In the genomic region with DNA sequence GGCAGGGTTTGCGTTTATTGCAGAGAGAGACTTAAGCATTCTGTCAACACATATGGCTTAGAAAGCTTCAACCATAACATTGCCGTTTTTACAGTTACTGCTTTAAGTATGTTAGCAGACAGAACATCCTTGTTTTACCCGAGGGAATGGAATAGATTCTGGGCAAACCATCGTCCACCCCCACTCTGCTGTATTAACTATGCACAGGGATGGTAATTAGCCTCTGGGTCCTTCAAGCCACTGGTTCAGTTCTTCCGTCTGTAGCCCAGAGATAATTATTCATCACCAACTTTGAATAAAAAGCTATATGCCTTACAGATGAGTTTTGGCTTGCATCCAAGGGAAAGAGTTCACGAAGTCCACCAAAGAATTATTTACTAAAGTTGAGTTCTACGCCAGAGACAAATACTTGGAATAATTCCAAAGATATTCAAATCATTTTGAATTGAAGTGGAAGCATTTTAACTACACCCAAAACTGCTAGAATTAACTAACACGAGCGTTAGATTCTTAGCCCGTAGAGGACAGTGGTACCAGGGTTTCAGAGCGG, we compare ENCODE assay signal across 8 mouse cellular contexts. TPM values are rescaled to one million over a fixed set of nuclear protein-coding genes. Genes with fewer than 3 reads are reported as not detected.
DNase-seq lines count a peak whose midpoint lies in the region; ATAC-seq and TF ChIP-seq lines count a peak whose summit lies in the region.

No protein-coding gene starts in this region.

- H3K27me3 ChIP-seq in embryonic facial prominence, embryonic 11.5 days (ENCODE audit: control insufficient read depth, insufficient read depth, low read length): no peaks in the 10 kb centered on the region
- no peaks in the 10 kb centered on the region for H3K27me3 ChIP-seq in intestine, embryonic 15.5 days (replicated peaks)
- no peaks in the 10 kb centered on the region for H3K27me3 ChIP-seq in midbrain, postnatal 0 days (ENCODE audit: insufficient read depth, low read length)

- TF ChIP-seq CTCF in layer of hippocampus, adult 2 months (conservative IDR thresholded peaks at IDR 0.05): no peak
- no peak for TF ChIP-seq CTCF in midbrain, postnatal 0 days (IDR thresholded peaks at IDR 0.05)

- H3K36me3 ChIP-seq in embryonic facial prominence, embryonic 11.5 days (replicated peaks; ENCODE audit: control insufficient read depth, insufficient read depth, low read depth, low read length): no peaks in the 10 kb centered on the region
- H3K36me3 ChIP-seq in intestine, embryonic 15.5 days: no peaks in the 10 kb centered on the region
- H3K36me3 ChIP-seq in midbrain, postnatal 0 days (ENCODE audit: insufficient read depth, low read length): no peaks in the 10 kb centered on the region

- WGBS in embryonic facial prominence, embryonic 11.5 days: 15% methylated on average over 11 of the region's 11 CpGs
- WGBS in intestine, embryonic 15.5 days: 10% methylated on average over 11 of the region's 11 CpGs
- WGBS in midbrain, postnatal 0 days: 7% methylated on average over 11 of the region's 11 CpGs

- peak overlapping the region; percentile 100 for H3K9ac ChIP-seq in embryonic facial prominence, embryonic 11.5 days (replicated peaks; ENCODE audit: low read length)
- H3K9ac ChIP-seq in intestine, embryonic 15.5 days: peak overlapping the region; percentile 98
- peak overlapping the region; percentile 94 for H3K9ac ChIP-seq in midbrain, postnatal 0 days (replicated peaks; ENCODE audit: low read length, poor library complexity, severe bottlenecking)

- no peaks in the 10 kb centered on the region for H3K9me3 ChIP-seq in embryonic facial prominence, embryonic 11.5 days (replicated peaks; ENCODE audit: control insufficient read depth, low read length)
- H3K9me3 ChIP-seq in intestine, embryonic 15.5 days: no peaks in the 10 kb centered on the region
- H3K9me3 ChIP-seq in midbrain, postnatal 0 days (ENCODE audit: low read length): no peaks in the 10 kb centered on the region

- DNase-seq in layer of hippocampus, adult 2 months (ENCODE audit: low spot score in 2 of 2): no peak
- DNase-seq in layer of hippocampus, adult 11-12 months (ENCODE audit: low spot score): no peak
- DNase-seq in embryonic facial prominence, embryonic 11.5 days (ENCODE audit: low spot score): no peak
- DNase-seq in midbrain, postnatal 0 days (ENCODE audit: low spot score): no peak
- no peak for DNase-seq in thymus, postnatal 4 days
- no peak for DNase-seq in retina, postnatal 1 day

- H3K4me2 ChIP-seq in embryonic facial prominence, embryonic 11.5 days (ENCODE audit: low read depth, low read length): peak overlapping the region; percentile 67
- peak overlapping the region; percentile 89 for H3K4me2 ChIP-seq in intestine, embryonic 15.5 days (replicated peaks)
- H3K4me2 ChIP-seq in midbrain, postnatal 0 days (ENCODE audit: low read depth, low read length, poor library complexity, severe bottlenecking): peak overlapping the region; percentile 84

- no peaks in the 10 kb centered on the region for H3K4me1 ChIP-seq in embryonic facial prominence, embryonic 11.5 days (ENCODE audit: control insufficient read depth, insufficient read depth, low read length)
- H3K4me1 ChIP-seq in intestine, embryonic 15.5 days (replicated peaks): peaks cover 5% of the 10 kb centered on the region; the same call in 1 of the 2 replicates
- H3K4me1 ChIP-seq in midbrain, postnatal 0 days (ENCODE audit: insufficient read depth, low read length): no peaks in the 10 kb centered on the region; the same call in 1 of the 2 replicates

- H3K4me3 ChIP-seq in layer of hippocampus, adult 2 months: peak overlapping the region; percentile 66
- H3K4me3 ChIP-seq in embryonic facial prominence, embryonic 11.5 days (ENCODE audit: low read depth, low read length): peak overlapping the region; percentile 93
- H3K4me3 ChIP-seq in intestine, embryonic 15.5 days (replicated peaks): peak overlapping the region; percentile 86
- H3K4me3 ChIP-seq in midbrain, postnatal 0 days (ENCODE audit: low read depth, low read length): peak overlapping the region; percentile 91

- peak overlapping the region; percentile 94 for H3K27ac ChIP-seq in layer of hippocampus, adult 2 months
- H3K27ac ChIP-seq in embryonic facial prominence, embryonic 11.5 days (replicated peaks; ENCODE audit: low read depth, low read length): peak overlapping the region; percentile 100
- H3K27ac ChIP-seq in intestine, embryonic 15.5 days: peak overlapping the region; percentile 100
- H3K27ac ChIP-seq in midbrain, postnatal 0 days (ENCODE audit: low read depth, low read length): peak overlapping the region; percentile 99

- ATAC-seq in embryonic facial prominence, embryonic 11.5 days (replicated peaks; ENCODE audit: insufficient number of reproducible peaks, low FRiP score, low TSS enrichment, low read depth): no peak
- no peak for ATAC-seq in intestine, embryonic 15.5 days
- peak; percentile 38 for ATAC-seq in midbrain, postnatal 0 days (ENCODE audit: low FRiP score)
- ATAC-seq in monocyte, adult 5-6 weeks (replicated peaks; ENCODE audit: insufficient number of reproducible peaks, low FRiP score, low TSS enrichment, poor library complexity, severe bottlenecking): no peak

RNA-seq across cellular contexts. Expression of a gene that starts 1.6 kb away (rescaled TPM):
- total RNA-seq in layer of hippocampus, adult 2 months (2021): 10 to 100 TPM; 43.0 to 43.7 TPM
- polyA plus RNA-seq in embryonic facial prominence, embryonic 11.5 days (2014; fragmentation: Nextera tagmentation; extraction: Ambion mirVana): 32.2 and 36.8 TPM in 2 replicates
- polyA plus RNA-seq in intestine, embryonic 15.5 days (2015; fragmentation: Nextera tagmentation; extraction: Ambion mirVana): 17.5 and 18.7 TPM in 2 replicates
- 36.2 and 42.9 TPM in 2 replicates for total RNA-seq in midbrain, postnatal 0 days (2014; rRNA removed)
- 5.4 and 6.8 TPM in 2 replicates for polyA plus RNA-seq in midbrain, postnatal 0 days (2015; fragmentation: Nextera tagmentation; extraction: Ambion mirVana)
- 155 to 190 TPM (median 167 TPM) in 3 replicates for total RNA-seq in monocyte, adult 5-6 weeks (2017)
